Mouse (Mus musculus) frontal cortex, postnatal 10 days (tissue): Measurements from ENCODE around the gene Ptpn11.
"Not testable (repeated sequence)": the region's sequence is repeated elsewhere in the genome, so short reads cannot be mapped to it uniquely, and the experiment has no call there.

Experiments
- DNase-seq, 2 experiments: peaks; one replicate each; pipeline ENCODE4 v3.0.0; 2022; ENCODE audit warnings: low spot score in 2 of 2, mixed read lengths in 1 of 2

Gene Ptpn11

DNA sequence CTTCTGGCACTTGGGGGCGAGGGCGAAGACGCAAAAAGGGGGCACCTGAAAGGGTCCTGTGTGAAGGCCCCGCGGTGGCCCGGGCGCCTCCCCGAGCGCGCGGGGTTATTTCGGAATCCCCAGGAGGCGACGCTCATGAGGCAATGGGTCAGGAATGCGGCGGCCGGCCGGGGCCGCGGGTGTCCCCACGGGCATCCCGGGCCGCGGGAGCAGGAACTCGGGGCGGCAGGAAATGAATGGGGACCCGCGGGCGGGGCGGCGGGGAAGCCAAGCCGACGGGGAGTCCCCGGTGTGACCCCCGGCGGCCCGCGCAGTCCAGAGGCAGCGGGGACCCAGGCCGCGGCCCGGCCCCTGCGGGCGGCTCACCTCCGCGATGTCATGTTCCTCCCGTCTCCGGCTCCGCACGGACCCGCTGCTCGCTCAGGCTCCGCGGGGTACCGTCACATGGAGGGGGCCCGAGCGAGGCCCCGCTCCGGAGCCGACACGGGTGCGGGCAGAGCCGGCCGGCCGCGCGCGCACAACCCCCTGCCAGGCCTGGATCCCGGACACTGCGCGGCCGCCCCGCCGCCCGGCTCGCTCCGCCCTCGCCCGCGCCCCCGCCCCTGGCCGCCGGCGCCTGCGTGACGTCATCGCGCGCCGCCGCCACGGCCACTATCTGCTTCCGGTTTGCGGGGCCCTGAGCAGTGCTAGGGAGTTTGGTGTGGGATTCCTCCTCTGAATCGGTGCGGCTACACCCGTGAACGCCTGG is at the start of gene Ptpn11:
Ptpn11 (minus strand) TSS at position 562 of the 748 bp plus-strand sequence.
- peak; percentile 54 to 80 for DNase-seq

DNA sequence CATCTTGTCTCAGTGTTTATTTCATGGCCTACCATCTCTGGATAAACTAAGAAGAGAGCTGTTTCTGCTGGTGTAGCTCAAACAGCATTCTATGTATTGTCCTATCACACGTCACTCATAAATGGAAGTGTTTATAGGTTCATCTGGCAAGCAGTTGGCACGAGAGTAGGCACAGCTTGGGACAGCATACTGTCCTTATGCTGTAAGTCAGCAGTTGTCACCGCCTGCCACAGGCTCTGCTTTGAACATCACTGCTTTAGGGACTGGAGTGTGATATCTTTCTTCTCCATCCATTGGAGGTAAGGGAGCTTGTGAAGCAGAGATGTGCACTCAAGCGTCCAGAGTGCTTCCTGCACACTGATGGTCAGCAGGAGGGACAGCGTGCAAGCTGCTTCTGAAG is 48.6 kb upstream of the Ptpn11 start:
- no peak for DNase-seq

DNA sequence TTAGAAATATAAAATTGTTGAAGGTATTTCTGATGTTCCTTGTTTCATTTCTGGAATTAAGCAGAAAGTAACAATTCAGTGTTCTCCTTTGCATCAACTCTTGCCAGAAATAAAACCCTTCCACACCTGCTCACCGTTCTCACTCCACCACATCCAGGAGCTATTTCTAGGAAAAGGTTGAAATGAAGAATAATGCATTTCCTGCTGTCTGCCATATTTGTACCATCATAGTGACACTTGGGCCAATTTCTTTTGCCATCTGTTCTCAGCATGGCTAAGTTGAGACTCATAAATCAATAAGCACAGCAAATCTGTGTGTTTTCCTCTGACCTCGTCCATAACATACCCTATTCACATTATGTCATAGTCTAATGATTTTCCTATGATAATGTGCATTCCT is 47.0 kb upstream of the Ptpn11 start:
- no peak for DNase-seq

DNA sequence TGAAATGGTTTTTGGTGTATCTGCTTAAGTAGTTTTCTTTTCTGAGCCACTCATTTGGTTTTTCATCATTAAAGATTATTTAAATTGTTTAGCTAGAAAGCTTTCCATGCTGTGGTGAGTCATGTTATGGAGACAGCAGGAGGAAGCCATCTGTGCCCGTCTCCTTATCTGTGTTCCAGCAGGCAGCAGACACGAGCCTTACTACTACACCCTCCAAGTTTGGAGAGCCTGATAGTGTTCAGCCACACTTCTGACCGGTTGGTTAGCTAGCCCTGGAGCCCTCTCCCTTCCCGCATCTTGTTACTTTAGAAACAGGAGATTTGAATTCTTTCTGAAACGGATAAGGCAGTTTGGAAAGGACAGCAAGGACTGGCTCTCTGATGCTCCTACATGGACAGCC is 45.0 kb upstream of the Ptpn11 start:
- no peak for DNase-seq

DNA sequence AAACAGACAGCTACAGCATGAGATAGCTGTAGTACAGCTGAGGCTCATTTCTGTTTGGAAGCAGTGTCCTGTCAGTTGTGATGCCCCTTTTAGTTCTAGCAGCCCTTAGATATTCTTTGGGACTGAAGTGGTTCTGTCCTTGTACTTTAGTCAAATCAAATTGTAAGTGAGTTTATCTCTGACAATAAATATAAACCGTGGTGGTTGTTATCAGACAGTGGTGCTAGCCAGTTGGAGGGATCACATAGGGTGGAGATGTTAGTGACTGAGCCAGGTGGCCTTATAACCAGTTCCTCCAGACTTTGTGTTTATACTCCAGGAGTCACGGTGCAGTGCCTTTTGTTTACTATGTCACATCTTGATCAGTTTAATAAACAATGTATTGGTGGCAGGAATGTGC is 42.5 kb upstream of the Ptpn11 start:
- DNase-seq = no peak

DNA sequence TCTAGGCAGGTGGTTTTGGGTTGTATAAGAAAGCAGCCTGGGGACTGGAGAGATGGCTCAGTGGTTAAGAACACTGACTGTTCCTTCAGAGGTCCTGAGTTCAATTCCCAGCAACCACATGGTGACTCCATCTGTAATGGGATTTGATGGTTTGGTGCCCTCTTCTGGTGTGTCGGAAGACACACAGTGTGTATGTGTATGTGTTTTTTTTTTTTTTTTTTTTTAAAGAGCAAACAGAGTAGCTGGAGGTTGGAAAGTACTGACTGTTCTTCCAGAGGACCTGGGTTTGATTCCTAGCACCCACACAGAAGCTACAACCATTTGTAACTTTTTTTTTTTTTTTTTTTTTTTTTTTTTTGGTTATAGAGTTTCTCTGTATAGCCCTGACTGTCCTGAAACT is 41.6 kb upstream of the Ptpn11 start:
- no peak for DNase-seq

DNA sequence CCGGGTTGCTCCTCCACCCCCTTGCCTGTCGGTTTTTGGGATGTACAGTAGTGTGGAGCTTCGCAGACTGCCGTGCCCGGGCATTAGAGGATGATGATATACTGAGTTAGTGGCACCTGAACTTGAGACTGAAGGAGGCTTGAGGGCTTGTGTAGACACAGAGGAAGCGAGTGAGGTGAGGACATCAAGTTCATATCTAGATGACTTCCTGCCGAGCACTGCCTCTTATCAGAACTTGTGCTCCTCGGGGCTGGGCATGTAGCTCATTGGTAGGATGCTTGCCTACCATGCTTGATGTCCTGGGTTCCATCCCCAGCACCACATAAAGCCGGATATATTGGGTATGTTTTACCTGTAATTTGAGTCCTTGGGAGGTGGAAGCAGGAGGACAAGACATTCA is 39.6 kb upstream of the Ptpn11 start:
- DNase-seq = no peak

DNA sequence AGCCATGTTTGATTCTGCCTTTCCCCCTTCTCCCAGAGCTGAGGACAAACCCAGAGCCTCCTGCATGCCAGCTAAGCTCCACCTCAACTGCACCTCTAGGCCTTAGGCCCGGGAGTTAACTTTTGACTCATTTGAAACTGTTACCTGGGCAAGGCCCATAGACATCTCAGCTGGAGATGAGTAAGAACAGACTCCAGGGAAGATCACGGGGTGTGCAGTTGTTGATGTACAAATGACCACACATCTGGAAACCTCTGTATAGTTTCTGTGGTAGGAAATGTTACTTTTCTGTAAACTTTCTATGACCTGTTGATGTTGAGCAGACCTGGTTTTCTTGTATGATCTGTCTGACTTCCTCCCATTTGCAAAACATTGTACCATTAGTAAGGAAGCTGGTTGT is 38.0 kb upstream of the Ptpn11 start:
- DNase-seq = no peak

DNA sequence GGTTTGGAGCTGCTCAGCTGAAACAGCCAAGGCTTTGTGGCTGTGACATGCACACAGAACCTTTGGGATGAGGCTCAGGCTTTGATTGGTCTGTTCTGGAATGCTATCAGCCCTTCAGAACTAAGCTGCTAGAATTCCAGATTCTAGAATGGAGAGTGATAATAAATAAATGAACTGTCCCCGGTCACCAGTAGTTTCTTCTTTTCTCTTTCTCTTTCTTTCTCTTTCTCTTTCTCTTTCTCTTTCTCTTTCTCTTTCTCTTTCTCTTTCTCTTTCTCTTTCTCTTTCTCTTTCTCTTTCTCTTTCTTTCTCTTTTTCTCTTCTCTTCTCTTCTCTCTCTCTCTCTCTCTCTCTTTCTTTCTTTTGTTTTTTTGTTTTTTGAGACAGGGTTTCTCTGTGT is 36.1 kb upstream of the Ptpn11 start:
- DNase-seq = not testable (repeated sequence)

DNA sequence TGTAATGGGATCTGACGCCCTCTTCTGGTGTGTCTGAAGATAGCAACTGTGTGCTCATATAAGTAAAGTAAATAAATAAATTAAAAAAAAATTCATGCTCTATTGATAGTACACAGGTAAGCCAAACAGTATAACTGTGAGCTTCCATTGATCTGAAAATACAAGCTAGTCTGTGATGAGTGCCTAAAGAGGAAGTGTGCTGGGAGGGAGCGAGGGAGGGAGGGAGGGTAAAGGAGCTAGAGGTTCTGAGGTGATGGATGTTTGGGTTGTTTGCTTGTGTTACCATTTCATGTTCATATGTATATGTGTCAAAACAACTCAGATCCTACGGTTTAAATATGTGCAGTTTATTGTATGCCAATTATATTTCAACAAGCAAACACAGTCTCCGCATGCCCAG is 35.6 kb upstream of the Ptpn11 start:
- DNase-seq = no peak

DNA sequence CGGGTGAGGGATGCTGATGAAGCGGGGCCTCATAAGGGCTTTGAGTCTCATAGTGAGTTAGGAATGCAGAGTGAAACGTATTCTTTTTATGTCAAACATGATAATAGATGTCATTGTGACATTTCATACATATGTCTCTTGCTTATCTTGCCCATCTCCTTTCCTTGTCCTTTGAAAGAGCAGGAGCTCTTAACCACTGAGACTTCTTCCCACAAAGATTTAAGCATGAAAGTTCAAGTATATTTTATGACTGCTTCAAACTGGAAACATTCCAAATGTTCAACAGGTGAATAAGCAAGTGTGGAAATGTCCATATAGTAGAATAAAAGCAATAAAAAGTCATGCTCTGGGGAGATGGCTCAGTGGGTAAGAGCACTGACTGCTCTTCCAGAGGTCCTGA is 35.2 kb upstream of the Ptpn11 start:
- no peak for DNase-seq

DNA sequence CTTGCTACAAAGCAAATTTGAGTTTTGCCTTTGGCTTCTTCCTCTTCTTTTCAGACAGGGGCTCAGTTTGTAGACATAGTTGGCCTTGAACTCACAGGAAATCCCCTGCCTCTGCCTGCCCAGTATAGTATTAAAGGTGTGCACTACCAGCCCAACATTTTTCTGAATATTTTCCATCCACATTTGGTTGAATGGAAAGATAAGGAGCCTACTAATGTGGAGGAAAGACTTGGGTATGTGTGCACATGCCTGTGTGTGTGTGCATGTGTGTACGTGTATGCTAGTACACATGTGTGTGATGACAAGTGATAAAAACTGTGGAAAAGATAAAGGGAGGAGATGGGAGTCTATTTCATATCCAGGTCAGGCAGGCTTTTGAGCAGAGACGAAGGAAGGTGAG is 34.7 kb upstream of the Ptpn11 start:
- DNase-seq = no peak

DNA sequence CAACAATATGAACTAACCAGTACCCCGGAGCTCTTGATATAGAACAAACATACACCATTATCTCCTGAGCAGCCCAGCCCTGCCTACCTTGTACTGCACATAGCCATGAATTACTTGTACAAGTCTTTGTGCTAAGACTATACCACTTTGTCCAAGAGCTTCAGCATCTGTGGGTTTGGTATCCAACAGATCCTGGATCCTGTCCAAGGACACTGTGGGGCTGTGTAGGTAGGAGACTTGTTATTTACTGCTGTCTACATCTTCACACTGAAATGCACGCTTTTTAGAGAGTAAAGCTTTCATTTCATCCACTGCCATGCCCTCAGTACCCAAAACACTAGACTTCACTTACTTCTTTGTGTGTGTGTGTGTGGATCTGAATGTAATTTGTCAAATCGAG is 33.7 kb upstream of the Ptpn11 start:
- no peak for DNase-seq

DNA sequence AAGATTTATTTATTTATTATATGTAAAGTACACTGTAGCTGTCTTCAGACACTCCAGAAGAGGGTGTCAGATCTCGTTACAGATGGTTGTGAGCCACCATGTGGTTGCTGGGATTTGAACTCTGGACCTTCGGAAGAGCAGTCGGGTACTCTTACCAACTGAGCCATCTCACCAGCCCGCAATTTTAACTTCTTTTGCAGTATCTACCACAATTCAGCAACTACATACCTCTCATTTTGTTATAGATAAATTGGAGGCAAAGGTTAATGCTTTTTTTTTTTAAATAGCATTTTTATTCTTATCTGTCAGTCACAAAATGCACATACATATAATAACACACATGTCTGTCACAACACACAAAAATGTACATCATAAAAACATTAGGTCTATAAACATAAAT is 32.8 kb upstream of the Ptpn11 start:
- not testable (repeated sequence) for DNase-seq

DNA sequence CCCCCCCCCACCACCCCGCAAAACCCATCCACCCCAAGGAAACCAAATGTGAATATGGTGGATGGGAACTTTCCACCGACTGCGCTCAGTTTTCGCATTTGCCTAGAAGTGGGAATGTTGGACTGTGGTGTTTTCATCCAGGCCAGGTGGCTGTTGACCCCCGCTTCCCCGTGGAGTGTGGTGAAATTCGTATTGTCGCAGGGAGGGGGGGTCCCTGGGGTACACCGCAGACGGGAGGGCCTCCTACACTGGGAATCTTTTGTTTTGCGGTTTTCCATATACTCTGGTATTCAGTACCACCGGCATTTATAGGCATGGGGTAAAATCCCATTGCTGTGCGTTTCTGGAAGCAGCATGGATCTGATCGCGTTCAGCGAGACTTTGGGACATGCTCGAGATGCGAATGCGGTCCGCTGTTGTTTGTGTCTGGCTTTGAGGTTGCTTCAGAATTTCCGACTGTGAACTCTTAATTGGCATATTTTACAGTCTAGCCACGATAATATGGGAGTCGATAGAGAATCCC is 30.2 kb upstream of the Ptpn11 start:
- DNase-seq = no peak

DNA sequence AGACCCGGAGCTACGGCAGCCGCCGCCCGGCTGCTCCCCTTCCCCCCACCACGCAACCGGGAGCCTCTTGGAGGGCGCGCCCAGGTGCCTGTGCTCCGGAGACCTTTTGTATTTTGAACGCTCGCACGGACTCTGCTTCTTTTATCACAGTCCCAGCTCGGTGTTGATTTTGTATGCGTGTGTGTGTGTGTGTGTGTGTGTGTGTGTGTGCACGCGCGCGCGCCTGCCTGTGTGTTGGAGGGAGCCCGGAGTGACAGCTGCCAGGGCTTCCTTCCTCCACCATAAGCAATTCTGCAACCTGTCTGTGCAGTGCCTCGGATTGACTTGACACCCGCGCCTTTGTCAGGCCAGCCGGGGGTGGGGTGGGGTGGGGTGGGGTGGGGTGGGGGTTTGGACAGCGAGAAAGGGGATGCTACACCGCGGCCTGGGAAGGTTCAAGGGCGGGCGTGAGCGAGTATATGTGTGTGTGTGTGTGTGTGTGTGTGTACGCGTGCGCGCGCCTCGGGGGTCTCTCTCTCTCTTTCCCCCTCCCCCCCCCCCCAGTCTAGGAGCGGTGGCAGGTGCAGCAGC is 29.6 kb upstream of the Ptpn11 start:
- DNase-seq = peak in 1 of 2 experiments; percentile 41

DNA sequence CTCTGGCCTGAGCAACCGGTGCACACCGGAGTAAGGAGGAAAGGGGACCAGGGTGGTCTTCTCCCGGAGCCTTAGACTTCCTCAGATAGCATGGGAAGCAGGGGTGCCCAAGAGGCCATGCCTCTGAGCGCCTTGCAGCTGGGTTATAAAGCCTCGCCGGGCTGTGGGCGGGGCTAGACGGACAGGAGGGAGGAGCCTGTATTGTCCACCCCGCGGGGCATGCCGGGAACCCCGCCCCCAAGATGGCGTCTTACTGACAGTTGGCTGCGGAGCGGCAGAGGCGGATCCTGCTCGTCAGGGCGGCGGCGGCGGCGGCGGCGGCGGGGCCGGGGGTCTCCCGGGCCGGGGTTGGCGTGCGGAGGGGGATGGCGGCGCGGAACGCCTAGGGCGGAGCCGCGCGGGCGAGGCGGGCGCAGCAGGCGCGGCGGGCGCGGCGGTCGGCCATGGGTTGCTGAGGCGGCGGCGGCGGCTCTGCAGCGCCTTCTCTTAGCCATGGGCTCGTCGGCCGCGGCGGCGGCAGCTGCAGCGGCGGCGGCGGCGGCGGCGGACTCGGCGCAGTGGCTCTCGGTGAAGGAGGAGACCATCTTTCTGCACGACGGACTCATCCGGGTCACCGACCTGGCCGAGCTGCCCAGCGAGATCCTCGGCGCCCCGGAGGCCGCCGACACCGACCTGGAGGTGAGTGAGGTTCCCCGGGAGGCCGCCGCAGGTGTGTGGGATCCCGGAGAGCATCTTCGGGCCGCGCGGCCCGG is 29.0 kb upstream of the Ptpn11 start, which contains the start of gene Hectd4:
Hectd4 (plus strand) TSS at position 240 of the 752 bp plus-strand sequence.
- peak; percentile 91 to 97 for DNase-seq

DNA sequence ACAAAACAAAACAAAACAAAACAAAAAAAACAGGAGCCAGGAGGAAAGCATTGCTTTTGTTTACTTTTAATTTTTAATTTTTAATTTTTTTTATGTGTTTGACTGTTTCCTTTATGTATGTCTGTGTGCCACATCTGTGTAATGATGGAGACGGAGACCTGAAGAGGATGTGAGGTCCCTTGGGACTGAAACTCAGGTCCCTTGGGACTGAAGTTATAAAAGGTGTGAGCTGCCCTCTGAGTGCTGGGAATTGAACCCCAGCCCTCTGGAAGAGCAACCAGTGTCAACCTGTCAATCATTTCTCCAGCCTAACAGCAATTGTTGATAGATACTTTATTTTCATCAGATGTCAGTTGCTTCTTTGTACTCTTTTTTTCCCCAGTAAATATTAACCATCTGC is 28.0 kb upstream of the Ptpn11 start:
- DNase-seq = no peak

DNA sequence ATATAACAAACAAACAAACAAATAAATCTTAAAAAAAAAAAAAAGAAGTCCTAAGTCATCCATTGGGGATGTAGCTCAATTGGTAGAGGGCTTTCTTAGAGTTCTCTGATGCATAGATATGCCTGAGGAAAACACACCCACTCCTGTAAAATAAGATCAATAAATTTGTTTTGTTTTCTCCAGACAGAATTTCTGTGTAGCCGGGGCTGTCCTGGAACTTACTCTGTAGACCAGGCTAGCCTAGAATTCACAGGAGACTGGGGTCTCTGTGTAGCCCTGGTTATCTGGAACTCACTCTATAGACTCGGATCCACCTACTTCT is 26.1 kb upstream of the Ptpn11 start:
- DNase-seq = no peak

DNA sequence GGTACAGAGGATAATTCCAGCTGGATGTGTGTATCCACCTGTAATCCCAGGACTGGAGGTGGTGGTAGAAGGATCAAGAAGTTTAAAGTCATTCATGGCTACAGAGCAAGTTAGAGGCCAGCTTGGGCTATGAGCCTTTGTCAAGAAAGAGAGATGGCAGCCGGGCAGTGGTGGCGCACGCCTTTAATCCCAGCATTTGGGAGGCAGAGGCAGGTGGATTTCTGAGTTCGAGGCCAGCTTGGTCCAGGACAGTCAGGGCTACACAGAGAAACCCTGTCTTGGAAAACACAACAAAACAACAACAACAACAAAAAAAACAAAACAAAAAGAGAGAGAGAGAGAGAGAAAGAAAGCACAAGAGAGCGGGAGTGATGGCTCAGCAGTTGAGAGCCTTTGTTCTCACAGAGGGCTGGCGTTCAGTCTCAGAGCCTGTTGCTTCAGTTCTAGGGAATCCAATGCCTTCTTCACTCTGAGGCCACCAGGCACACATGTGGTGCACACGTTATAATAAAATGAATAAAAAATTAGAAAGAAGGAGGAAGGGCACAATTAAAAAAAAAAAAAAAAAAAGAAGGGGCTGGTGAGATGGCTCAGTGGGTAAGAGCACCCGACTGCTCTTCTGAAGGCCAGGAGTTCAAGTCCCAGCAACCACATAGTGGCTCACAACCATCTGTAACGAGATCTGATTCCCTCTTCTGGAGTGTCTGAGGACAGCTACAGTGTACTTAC is 25.6 kb upstream of the Ptpn11 start:
- DNase-seq = not testable (repeated sequence)

DNA sequence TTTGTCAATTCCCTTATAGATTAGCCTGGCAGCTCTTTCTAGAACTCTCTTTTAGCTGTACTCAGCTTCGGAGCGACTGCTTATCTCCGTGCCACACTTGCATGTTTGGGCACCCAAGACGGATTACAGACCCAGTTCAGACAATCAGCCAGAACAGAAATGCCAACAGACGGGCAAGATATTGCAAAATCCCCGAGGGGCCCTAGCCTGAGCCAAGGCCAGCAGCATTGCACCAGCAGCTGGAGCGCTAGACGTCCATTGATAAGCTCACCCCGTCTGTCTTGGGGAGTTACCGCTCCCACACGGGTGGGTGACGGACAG is 24.9 kb upstream of the Ptpn11 start:
- DNase-seq = no peak

DNA sequence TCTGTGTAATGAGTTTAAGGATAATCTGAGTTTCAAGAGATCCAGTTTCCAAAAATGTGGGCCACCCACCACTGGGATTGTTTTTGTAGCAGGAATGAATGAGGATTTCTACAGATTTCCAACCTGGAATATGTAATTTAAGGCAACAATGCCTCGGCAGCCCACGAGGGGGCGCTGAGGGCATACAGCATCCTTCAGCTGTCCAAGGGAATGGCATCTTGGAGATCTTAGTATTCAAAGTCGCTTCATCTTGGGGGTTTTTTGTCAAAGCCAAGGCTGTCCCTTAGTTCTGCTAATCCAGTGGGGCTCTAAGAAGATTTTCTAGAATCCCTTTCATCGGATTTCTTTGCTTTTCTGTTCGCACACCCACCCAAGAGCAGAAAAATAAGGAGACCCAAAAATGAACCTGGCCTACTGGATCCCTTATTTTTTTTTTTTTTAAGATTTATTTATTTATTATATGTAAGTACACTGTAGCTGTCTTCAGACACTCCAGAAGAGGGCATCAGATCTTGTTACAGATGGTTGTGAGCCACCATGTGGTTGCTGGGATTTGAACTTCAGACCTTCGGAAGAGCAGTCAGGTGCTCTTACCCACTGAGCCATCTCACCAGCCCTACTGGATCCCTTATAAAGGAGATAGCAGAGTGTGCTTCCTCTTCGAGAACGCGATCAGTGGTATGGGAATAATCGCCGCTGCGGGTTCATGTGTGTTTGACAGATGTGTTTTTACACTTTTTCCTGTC is 24.4 kb upstream of the Ptpn11 start:
- peak; percentile 54 to 67 for DNase-seq
